Mouse (Mus musculus): ENCODE results near the gene Bdkrb2.

Gene Bdkrb2

GRCm38 (mm10) chr12:105547151-105547550 lies 15.9 kb upstream of the Bdkrb2 start:
- DNase-seq (ENCODE audit: low spot score): no peak

- DNase-seq (ENCODE audit: low spot score): no peak
Measured at GRCm38 (mm10) chr12:105548001-105548400, 15.0 kb upstream of the Bdkrb2 start.

GRCm38 (mm10) chr12:105548881-105549280 lies 14.1 kb upstream of the Bdkrb2 start:
- no peak for DNase-seq (ENCODE audit: low spot score)

GRCm38 (mm10) chr12:105549835-105550802 lies 12.9 kb upstream of the Bdkrb2 start:
- no peak for DNase-seq (ENCODE audit: low spot score)

GRCm38 (mm10) chr12:105551551-105551989 lies 11.5 kb upstream of the Bdkrb2 start:
- no peak for DNase-seq (ENCODE audit: low spot score)

GRCm38 (mm10) chr12:105554151-105554772 lies 8.8 kb upstream of the Bdkrb2 start:
- no peak for DNase-seq (ENCODE audit: low spot score)

- DNase-seq (ENCODE audit: low spot score): no peak
Measured at GRCm38 (mm10) chr12:105555172-105555571, 7.9 kb upstream of the Bdkrb2 start.

GRCm38 (mm10) chr12:105557250-105557925 lies 5.6 kb upstream of the Bdkrb2 start:
- DNase-seq (ENCODE audit: low spot score): peak; percentile 62

- DNase-seq (ENCODE audit: low spot score): no peak
Measured at GRCm38 (mm10) chr12:105561007-105561534, 2.0 kb upstream of the Bdkrb2 start.

GRCm38 (mm10) chr12:105562056-105562820 lies 788 bp upstream of the Bdkrb2 start:
- no peak for DNase-seq (ENCODE audit: low spot score)

GRCm38 (mm10) chr12:105563726-105564275 lies 775 bp downstream of the Bdkrb2 start:
- no peak for DNase-seq (ENCODE audit: low spot score)

GRCm38 (mm10) chr12:105565221-105565620 lies 2.2 kb downstream of the Bdkrb2 start:
- no peak for DNase-seq (ENCODE audit: low spot score)

- no peak for DNase-seq (ENCODE audit: low spot score)
Measured at GRCm38 (mm10) chr12:105571867-105572266, 8.8 kb downstream of the Bdkrb2 start.

GRCm38 (mm10) chr12:105572622-105573021 lies 9.6 kb downstream of the Bdkrb2 start:
- DNase-seq (ENCODE audit: low spot score): no peak

GRCm38 (mm10) chr12:105574356-105574755 lies 11.3 kb downstream of the Bdkrb2 start:
- no peak for DNase-seq (ENCODE audit: low spot score)

GRCm38 (mm10) chr12:105580490-105580889 lies 17.5 kb downstream of the Bdkrb2 start:
- DNase-seq (ENCODE audit: low spot score): no peak

- no peak for DNase-seq (ENCODE audit: low spot score)
Measured at GRCm38 (mm10) chr12:105582486-105582885, 19.5 kb downstream of the Bdkrb2 start.

- no peak for DNase-seq (ENCODE audit: low spot score)
Measured at GRCm38 (mm10) chr12:105583484-105583883, 20.5 kb downstream of the Bdkrb2 start.

GRCm38 (mm10) chr12:105584851-105585250 lies 21.8 kb downstream of the Bdkrb2 start:
- DNase-seq (ENCODE audit: low spot score): peak; percentile 70

GRCm38 (mm10) chr12:105587526-105587925 lies 24.5 kb downstream of the Bdkrb2 start:
- DNase-seq (ENCODE audit: low spot score): no peak

GRCm38 (mm10) chr12:105590786-105591185 lies 27.8 kb downstream of the Bdkrb2 start:
- DNase-seq (ENCODE audit: low spot score): no peak

Data from urinary bladder, postnatal 14 days (tissue).